Mouse (Mus musculus): ENCODE data around the gene Gm4792. TPM values are rescaled to one million over a fixed set of nuclear protein-coding genes. Genes with fewer than 3 reads are reported as not detected.

The Gm4792 gene
- total RNA-seq, 2 experiments from 2014 or later, result not detected

DNA sequence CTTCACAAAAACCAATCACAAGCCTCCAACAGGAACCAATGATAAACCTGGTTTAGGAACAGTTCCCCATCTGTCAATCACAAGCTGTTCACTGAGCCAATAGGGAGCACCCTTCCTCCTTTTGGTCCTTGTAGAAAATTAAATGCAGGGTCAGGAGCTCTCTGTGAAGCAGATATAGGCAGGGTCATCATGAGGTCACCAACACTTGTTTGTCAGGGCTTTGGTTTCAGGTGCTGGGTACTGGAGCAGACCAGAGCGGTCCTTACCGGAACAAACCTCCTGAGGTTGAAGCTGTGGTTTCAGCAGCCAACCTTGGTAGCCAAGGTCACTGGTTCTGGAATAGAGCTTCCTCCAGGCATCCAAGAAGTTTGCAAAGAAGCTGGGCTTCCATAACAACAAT, 798 bp upstream of the Gm4792 start:
- no peak for DNase-seq

DNA sequence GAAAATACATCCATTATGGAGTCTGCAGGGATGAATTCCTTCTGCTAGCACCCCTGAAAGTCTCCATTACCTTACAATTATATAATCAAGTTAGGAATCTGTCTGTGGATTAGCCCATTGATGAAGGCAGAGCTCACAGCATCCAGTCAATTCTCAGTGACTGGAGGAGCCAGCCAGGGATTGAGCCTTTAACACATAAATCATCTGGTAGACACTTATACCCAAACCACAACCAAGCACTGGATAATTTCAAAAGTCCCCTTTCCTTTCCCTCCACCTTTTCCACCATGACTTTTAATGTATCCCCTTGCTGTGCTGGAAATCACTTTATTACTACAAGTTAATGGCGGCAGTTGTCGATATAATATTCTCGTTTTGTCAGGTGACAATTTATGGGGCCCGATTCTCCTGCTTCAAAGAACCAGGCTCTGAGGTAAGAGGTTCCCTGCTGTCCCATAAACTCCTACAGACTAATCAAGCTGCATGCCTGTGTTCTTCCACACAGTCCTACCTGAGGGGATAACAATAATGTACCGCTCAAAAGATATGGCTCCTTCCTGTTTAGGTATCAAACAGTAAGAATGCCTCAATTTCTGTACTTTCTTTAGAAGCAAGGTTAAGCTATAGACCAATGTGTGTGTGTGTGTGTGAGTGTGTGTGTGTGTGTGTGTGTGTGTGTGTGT, 2.4 kb downstream of the Gm4792 start:
- no peak for DNase-seq

DNA sequence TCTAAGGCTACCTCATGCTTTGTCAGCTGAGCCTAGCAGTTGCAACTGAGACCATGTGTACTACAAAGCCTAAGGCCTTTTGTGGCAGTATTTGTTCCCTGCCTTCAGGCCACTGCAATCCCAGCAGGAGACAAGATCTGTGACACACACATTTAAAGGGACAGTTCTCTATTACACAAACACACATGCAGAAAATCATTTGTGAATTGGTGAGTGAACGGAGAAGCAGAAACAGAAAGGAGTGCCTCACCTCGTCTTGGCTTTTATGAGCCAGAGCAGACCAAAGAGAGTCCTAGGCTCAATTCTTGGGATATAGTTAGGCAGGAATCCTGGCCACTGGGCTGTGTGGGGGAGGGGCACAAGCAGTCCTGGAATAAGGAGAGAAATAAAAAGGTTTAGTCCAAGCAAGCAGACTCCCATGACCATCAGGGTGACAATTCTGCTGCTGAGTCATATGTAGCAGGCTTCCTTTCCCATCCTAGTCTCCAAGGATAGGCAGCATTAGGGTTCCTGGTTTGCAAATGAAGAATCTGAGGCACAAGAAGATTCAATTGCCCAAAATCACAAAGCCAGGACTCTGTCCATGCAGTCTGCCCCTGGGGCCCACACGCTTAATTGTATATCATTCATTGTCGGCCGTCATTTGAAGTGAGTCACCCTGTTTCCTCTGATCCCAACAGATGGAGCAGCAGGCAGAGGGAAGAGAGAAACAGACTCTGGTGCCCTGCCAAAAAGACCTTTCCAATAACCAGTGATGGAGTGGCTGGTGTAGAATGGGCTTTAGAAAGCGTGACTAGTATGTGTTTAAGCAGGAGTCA, 3.4 kb downstream of the Gm4792 start:
- DNase-seq, result peak; percentile 6

DNA sequence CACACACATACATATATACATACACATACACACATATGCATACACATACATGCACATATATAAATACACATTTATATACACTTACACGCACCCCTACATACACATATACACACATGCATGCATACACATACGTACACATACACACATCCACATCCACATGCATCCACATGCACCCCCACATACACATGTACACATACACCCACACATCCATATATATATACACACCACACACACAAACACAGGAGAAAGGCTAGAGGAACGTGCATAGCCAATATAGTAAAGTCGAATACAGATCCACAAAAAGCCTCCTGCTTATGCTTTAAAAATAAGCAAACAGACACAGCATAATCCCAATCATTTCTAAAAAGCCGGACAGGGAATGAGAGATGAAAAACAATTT, 4.1 kb downstream of the Gm4792 start:
- DNase-seq, result no peak

DNA sequence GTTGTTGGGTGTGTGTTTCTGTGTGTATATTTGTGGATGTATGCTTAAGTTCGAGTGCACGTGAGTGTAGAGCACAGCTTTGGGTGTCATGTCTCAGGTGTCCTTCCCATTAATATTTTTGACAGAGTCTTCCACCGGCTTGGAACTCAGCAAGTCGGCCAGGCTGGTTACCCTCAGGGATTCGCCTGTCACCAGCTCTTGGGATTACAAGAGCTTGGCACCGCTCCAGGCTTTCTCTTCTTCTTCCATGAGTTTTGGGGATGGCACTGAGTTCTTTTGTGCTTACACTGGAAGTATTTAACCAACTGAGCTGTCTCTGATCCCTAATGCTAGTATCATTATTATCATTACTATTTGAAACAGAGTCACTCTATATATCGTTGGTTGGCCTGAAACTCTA, 15.7 kb downstream of the Gm4792 start:
- DNase-seq, result no peak

DNA sequence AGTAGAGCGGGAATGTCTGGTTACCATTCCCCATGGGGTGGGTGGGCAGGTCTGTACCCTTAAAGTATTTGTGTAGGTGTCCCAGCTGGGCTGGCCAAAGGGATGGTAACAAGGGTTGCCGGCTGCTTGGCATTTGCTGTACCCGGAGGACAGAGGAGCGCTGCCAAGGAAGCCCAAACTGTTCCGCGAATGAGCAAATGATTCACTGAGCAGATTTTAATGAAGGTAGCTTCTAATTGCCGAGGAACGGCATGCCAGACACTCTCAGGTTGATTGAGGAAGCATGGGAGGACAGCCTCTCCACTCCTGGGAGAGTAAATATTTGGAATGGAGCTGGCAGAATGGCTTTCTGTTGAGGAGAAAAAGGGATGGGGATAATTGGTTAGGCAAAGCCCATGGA, 16.3 kb downstream of the Gm4792 start:
- no peak for DNase-seq

DNA sequence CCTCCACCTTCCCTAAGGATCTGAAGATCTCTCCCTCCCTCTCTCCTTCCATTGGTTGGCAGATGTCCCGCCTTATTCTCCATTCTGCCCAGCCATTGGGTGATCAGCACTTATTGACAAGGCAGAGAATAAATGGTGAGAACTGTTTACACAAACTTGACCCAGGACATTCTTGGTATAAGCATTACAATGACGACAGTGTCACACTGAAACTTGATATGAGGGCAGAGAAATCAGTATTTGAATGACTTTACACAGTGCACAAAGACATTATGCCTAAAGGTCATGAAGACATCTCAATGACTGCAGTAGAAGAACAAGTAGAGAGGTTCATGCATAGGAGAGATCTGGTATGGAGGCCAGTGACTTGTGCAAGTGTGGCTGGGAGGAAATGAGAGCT, 22.0 kb downstream of the Gm4792 start:
- DNase-seq, result no peak

DNA sequence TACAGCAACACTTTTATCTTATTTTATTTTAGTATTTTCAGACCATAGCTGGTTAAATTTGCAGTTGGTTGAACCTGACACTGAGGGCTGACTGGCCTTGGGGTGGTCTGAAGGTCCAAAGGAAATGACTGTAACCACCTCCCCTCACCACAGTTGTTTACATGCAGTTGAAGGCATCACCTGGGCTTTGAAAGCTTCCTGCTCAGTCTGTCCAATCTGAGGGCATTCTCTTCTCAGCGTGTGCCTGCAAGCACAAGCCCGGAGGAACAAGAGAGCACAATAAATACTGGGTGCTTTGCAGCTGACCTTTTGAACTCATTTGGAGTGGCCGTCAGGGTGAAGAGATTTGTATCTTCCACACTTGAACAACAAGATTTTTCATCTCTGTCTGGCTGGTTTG, 23.2 kb downstream of the Gm4792 start:
- DNase-seq, result no peak

DNA sequence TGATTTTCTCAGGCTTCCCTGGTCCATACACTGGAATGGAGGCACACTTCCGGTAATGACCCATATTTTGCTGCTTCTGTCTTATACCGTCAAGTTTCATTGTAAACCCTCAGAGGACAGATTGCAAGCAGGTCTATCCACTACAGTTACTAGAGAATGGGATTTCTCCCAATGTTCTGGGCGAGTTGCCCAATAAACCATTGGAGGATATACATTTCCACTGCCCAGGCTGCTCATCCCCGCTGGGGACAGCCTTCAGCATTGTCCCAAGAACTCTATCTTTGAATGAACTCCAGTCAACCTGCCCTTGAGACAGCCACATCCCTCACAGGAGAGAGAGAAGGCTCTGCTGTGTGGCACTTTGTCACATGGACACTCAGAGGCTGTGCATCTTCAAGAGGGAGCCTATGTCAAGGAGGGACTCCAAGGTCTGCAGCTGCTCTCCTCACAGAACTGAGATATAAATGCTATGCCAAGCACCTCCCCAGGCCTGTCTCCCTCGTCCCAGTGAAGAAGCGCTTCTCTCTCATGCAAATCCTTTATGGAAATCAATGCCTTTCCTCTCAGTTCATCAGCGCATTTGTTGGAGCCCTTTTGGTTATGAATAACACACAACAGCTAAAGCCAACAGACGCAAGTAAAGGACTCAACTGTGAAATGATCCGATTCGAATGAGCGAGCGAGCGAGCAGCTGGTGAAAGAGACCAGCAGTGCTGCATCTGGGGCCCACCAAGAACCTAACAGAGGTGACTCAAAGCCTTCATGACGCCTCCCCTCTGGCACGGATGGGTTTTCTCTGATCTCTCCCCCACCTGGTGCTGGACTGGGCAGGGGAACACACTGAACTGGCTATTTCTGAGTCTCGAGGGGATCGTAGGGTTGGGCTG, 32.6 kb downstream of the Gm4792 start:
- no peak for DNase-seq

DNA sequence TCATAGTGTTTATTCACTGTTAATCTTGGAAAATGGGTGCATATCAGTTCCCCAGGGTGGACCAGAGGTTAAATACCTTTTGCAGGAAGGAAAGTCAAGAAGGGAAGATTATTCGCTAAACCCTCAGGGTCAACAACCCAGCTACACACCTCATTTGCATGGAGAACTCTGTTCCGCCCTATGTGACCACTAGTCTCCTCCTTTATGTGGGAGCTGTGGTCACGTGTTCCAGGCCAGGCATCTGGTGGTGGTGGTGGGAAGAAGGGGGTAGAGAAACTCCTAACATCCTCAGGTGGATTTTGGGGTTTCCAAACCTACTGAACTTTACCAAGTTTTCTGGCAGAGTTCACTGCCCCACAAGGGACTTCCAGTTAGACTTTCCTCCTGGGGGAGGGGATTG, 35.3 kb downstream of the Gm4792 start:
- DNase-seq, result no peak

DNA sequence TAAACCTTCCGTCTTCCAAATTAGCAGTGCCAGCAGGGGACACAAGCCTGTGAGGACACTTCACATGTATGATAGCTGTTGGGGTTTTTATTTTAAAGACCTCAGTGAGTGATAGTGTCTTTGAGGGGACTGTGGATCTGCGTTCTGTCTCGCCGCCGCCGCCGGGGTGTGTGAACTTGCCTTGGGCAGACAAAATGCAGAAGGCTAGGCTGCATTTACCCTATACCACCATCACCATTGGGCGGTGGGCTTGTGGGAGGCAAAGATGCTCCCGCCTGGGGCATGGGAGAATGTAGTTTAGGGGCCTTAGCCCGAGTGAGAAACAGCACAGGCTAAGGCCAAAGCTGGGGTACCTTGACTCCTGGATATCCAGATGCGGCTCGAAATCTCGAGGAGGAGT, 35.9 kb downstream of the Gm4792 start:
- no peak for DNase-seq

DNA sequence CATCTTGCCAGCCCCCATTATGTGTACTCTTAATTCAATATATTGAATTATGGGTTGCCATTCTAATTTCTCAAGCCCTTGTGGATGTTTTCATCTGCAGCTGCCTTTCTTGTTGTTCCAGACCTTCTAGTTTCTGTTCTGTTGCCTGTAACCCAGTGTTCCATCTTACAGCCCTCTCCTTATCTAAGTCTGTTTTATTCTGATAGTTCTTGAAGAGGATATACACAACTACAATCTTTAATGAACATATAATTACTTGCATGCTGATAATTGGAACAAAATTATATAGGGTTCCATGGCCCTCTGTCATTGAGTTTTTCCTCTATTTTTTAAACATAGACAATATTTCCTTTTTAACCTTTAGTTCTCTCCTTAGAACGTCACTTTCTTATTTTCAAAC, 38.0 kb downstream of the Gm4792 start:
- no peak for DNase-seq

DNA sequence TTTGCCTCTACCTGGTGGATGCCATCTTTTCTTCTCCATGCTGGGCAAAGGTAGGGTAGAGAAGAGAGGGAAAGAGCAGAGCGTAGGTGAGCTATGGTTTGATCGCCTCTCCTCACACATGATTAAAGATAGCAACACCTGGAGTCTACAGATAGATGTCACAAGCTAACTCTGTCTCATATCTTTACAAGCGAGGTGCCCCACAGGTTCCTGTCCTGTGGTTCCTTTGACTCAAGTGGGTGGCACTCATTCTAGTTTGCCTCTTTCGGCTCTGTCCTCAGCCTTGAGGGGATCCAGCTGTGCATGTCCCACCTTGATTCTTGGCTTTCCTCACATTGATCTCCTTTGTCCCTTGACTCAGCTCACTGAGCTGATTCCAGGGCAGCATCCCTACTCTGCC, 42.0 kb downstream of the Gm4792 start:
- no peak for DNase-seq

DNA sequence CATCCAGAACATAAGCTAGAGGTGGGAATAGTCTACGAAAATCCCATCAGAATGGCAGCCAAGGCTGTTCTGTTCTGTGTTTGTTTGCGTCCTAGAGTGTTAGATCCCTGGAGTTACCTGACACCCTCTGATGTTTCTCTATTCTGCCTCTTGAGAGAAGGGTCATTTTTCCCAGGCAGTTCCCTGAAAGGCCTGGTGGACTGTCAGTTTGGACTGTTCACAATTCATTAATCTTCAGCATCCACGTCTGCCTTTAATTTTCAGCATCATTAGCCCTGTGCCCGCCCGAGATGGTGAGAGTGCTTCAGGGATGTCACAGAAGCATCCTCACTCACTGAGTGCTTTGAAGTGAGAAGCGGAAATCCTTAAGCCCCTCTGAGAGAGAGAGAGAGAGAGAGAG, 42.8 kb downstream of the Gm4792 start:
- DNase-seq, result no peak

DNA sequence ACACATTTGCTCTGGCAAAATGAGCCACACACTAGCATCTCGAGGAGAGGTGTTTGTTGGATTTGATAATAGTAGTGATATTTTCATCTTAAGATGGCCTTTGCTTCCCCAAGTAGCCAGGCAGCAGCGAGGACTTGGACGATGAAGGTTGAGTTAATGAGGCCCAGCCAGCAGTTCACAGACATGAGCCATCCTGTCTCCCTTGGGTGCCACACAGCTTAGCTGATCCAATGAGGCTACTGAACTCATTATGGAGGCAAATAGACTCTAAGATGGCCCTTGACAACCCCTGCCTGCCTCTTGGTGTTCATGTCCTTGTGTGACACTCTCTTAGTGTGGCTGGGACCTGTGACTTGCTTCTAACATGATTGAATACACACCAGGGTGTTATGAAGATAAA, 43.7 kb downstream of the Gm4792 start:
- no peak for DNase-seq

DNA sequence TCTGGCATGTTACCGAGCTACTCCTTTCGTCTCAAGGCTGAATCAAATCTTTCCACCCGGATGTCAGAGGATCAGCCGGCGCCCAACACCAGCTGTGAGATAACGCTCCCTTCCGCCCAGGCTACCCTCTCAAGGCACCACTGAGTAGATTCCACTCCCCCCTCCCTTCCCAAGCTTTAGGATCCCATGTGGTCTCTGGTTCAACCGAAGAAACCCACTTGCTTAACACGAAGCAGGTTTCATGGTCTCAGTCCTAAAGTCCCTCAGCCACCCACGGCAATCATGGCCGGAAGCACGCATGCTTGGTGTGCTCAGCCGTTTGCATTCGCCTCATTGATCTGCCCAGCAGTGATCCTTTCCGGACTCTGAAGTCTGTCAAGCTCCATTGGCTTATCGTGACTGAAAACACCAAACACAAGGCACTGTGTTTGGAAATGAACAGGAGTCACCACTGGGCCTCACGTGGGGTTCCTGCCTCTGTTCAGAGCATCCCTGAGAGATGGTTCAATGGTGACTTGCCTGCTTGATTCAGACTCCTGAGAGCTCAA, 45.2 kb downstream of the Gm4792 start:
- DNase-seq, result no peak

DNA sequence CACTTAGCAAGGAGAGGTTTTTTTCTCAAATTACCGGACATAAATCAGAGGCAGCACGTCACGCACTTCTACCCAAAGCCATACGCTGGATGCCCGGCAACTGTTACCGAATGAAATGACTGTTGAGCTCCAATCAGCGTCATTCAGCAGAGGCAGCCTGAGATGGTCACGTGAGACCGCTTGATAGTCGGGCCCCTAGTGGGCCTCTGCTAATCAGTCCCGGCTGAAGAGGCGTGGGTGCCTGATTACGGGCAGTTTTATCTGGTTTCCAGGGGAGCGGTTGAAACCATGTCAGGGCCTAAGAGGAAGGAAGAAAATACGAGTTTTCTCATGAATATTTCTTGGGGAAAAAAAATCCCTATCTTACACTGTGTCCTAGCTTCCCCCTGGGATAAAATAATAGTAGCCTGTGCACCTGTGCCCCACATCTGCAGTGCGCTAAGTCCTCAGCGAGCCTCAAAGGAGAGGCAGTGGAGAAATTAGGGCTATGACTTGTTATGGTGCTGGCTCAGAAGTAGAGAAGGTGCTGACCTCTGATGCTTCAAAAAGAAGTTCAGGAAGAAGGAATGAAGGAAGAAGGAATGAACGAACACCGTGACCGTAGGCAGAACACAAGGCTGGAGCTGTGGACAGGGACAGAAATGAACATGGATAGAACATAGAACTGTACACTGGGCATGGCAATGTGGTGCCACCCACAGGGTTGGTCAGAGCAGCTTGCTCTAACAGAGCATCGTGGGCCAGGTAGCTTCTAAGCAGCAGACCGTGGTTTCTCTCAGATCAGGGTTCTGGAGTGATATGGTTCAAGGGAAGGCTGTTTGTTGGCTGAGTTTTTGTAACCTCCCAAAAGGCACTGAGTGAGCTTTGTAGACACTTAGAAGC, 48.7 kb downstream of the Gm4792 start:
- peak; percentile 28 for DNase-seq

DNA sequence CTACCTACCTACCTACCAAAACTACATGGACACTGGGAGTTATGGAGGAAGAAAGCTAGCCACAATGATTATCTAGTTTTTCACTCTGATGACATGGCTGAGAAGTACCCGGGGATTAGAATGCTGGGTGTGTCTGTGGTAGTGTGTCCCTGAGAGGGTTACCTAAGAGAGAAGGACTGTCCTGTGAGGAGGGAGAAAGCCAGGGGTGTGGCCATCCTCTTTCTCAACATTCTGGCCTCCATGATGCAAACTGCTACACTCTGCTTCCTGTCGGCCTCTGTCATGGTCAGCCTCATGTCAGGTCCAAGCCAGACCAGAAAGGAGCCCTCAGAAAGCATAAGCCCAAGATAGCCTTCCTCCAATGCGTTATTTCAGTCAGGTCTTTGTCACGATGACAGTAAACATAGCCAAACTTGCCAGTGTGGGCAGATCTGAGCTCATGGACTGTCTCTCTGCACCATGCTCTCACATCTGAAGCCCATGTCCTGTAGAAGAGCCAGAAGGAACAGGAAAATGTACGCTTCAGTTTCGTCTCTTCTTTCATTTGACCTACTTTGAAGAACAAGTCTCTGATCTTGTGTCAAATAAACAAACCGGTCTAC, 50.7 kb downstream of the Gm4792 start:
- no peak for DNase-seq
